Mouse (Mus musculus): ENCODE measurements around the gene Cd5.

The Cd5 gene

GRCm38 (mm10) chr19:10709360-10710087 lies 29.3 kb downstream of the Cd5 start:
- Histone ChIP-seq H3K27me3 (ENCODE audit: control insufficient read depth, insufficient read depth, low read length, poor library complexity, severe bottlenecking) (no peaks in the 10 kb centered on the region), H3K36me3 (ENCODE audit: control insufficient read depth, insufficient read depth, low read length, poor library complexity, severe bottlenecking) (no peaks in the 10 kb centered on the region; the same call in 1 of the 2 replicates)
- peak; percentile 84 for DNase-seq (ENCODE audit: low read depth, low spot score)

- no peaks in the 10 kb centered on the region for H3K27me3 ChIP-seq (ENCODE audit: control insufficient read depth, insufficient read depth, low read length, poor library complexity, severe bottlenecking)
- H3K36me3 ChIP-seq (ENCODE audit: control insufficient read depth, insufficient read depth, low read length, poor library complexity, severe bottlenecking): no peaks in the 10 kb centered on the region; the same call in 1 of the 2 replicates
- no peak for DNase-seq (ENCODE audit: low read depth, low spot score)
These were observed 29.9 kb downstream of the Cd5 start for GRCm38 (mm10) chr19:10708900-10709299.

DNA sequence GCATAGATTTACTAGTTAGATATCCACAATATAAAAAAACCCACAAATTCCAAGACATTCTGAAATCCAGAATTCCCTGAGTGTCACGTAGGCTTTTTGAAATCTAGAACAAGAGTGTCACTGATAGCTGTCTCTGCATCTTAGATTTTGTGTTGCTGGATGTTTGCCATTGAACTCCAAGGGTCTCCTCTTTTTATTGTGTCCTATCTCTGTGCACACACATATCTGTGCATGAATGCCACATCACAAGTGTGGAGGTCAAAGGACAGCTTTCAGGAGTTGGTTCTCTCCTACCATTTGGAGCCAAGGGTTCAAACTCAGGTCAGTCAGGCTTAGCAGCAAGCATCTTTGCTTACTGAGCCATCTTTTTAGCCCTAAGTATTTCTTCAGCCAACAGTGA lies 30.9 kb downstream of the Cd5 start:
- H3K36me3 ChIP-seq (ENCODE audit: control insufficient read depth, insufficient read depth, low read length, poor library complexity, severe bottlenecking): no peaks in the 10 kb centered on the region; the same call in 1 of the 2 replicates
- no peak for DNase-seq (ENCODE audit: low read depth, low spot score)
- no peaks in the 10 kb centered on the region for H3K27me3 ChIP-seq (ENCODE audit: control insufficient read depth, insufficient read depth, low read length, poor library complexity, severe bottlenecking)

GRCm38 (mm10) chr19:10707087-10707875 lies 31.5 kb downstream of the Cd5 start:
- no peak for DNase-seq (ENCODE audit: low read depth, low spot score)
- H3K27me3 ChIP-seq (ENCODE audit: control insufficient read depth, insufficient read depth, low read length, poor library complexity, severe bottlenecking): no peaks in the 10 kb centered on the region
- no peaks in the 10 kb centered on the region; the same call in 1 of the 2 replicates for H3K36me3 ChIP-seq (ENCODE audit: control insufficient read depth, insufficient read depth, low read length, poor library complexity, severe bottlenecking)

- DNase-seq (ENCODE audit: low read depth, low spot score): no peak
- H3K36me3 ChIP-seq (ENCODE audit: control insufficient read depth, insufficient read depth, low read length, poor library complexity, severe bottlenecking): no peaks in the 10 kb centered on the region
- no peaks in the 10 kb centered on the region for H3K27me3 ChIP-seq (ENCODE audit: control insufficient read depth, insufficient read depth, low read length, poor library complexity, severe bottlenecking)
These were observed 35.3 kb downstream of the Cd5 start for GRCm38 (mm10) chr19:10703470-10703869.

DNA sequence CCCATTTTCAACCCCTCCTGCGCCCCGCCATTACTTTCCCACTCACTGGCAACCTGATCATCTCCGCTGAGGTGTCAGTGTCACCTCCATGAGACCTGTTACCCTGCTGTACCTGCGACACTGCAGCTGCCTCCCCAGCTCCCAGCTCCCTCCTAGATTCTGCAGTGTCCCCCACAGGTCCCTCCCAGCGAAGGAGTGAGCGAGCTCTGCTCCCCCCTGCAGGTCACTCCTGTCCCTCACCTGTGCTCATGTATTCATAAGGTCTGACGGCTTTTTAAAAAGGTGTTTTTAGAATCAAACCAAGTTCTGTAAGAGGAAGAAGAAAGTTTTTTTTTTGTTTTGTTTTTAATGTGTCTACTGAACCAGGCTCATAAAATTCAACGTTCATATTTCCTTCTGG lies 36.7 kb downstream of the Cd5 start:
- no peak for DNase-seq (ENCODE audit: low read depth, low spot score)
- H3K27me3 ChIP-seq (ENCODE audit: control insufficient read depth, insufficient read depth, low read length, poor library complexity, severe bottlenecking): no peaks in the 10 kb centered on the region
- H3K36me3 ChIP-seq (ENCODE audit: control insufficient read depth, insufficient read depth, low read length, poor library complexity, severe bottlenecking): no peaks in the 10 kb centered on the region

GRCm38 (mm10) chr19:10701013-10701726 lies 37.6 kb downstream of the Cd5 start:
- no peaks in the 10 kb centered on the region for H3K36me3 ChIP-seq (ENCODE audit: control insufficient read depth, insufficient read depth, low read length, poor library complexity, severe bottlenecking)
- H3K27me3 ChIP-seq (ENCODE audit: control insufficient read depth, insufficient read depth, low read length, poor library complexity, severe bottlenecking): no peaks in the 10 kb centered on the region
- DNase-seq (ENCODE audit: low read depth, low spot score): no peak

DNA sequence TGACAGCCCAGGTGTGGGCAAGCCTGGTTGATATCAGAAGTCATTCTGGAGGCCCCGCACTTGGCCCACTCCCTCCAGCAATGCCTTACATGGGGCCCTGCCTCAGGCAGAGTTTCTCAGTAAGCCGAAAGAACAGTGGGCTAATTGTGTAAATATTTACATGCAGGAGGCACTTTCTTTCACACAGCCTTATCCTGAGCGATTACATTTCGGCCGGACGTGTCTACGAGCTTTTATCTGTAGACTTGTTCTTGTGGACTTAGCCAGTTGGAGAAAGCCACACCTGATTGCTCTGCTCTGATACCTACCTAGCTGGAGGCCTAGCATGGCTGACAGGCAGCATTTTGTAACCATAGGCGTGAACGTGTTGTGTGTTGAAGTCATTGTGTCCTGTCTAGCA lies 39.0 kb downstream of the Cd5 start:
- no peaks in the 10 kb centered on the region for H3K27me3 ChIP-seq (ENCODE audit: control insufficient read depth, insufficient read depth, low read length, poor library complexity, severe bottlenecking)

DNA sequence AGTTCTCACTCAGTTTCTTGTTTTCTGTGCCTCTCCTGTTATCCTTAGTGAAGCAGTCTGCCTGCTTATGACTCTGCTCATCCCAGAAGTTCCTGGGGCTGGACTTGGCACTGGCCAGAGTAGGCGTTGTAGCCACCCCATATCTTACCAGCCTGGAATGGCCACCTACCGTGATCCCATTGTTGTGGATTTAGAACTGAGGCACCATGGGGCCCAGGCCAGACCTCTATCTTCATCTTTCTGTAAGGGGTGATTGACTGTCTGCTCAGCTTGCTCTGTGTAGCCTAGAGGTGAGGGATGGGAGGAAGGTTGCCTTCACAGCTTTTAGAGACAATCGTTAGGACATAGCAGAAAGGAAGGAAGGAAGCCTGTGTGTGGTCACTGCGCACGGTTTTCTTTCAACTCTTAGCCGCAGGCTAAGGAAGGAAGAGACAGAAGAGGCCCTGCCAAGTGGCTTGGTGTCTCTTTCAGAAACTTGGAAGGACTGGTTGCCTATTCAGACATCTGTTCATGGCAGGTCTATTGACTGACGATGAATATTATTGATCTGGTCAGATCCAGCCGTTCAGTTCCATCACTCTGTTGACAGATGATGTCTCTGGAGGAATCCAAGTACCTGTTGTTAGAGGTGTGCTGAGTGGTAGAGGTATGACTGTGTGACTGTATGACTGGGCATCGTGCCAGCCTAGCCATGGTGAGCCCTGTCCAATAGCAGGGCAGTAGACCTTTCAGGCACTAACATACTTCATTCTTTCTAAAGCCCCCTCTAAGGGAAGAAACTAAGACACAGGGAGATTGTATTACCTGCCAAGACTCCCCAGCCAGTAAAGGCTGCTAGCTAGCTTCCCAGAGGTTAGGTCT lies 40.4 kb downstream of the Cd5 start:
- Histone ChIP-seq H3K36me3 (ENCODE audit: control insufficient read depth, insufficient read depth, low read length, poor library complexity, severe bottlenecking) (no peaks in the 10 kb centered on the region), H3K27me3 (ENCODE audit: control insufficient read depth, insufficient read depth, low read length, poor library complexity, severe bottlenecking) (no peaks in the 10 kb centered on the region)
- DNase-seq (ENCODE audit: low read depth, low spot score): no peak

More for the DNA sequence above, 39.0 kb downstream of the Cd5 start:
- DNase-seq (ENCODE audit: low read depth, low spot score): no peak
- H3K36me3 ChIP-seq (ENCODE audit: control insufficient read depth, insufficient read depth, low read length, poor library complexity, severe bottlenecking): no peaks in the 10 kb centered on the region

- Histone ChIP-seq H3K36me3 (ENCODE audit: control insufficient read depth, insufficient read depth, low read length, poor library complexity, severe bottlenecking) (no peaks in the 10 kb centered on the region), H3K27me3 (ENCODE audit: control insufficient read depth, insufficient read depth, low read length, poor library complexity, severe bottlenecking) (no peaks in the 10 kb centered on the region)
- no peak for DNase-seq (ENCODE audit: low read depth, low spot score)
These were observed 43.0 kb downstream of the Cd5 start for GRCm38 (mm10) chr19:10695801-10696200.

DNA sequence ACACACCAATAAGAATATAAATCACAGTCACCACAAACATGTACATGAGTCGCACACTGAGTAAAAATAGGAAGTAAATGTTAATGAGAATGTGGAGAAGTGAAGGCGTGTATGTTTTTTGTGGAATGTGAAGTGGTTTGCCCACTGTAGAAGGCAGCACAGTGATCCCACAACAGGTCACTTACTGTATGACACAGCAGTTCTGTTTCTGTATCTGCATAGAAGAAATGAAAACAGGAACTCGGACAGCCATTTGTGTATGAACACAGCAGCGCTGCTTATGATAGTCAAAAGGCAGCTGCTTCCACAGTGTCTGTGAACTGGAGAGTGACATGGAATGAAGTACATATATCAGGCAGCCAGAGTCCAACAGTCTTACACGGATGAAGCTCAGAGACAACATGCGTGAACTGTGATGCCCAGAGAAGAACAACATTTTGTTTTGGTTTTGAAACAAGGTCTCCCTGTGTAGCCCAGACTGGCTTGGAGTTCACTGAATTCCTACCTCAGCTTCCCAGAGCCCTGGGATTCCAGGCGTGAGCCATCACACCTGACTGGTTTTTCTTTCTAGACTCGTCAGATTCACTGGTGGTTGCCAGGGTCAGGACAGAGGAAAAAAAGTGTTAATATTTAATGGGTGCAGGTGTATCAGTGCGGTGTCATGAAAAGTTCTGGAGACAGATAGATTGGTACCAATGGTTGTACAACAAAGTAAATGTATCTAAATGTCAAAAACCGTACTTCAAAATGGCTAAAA lies 44.7 kb downstream of the Cd5 start:
- DNase-seq (ENCODE audit: low read depth, low spot score): peak; percentile 47
- Histone ChIP-seq H3K27me3 (ENCODE audit: control insufficient read depth, insufficient read depth, low read length, poor library complexity, severe bottlenecking) (no peaks in the 10 kb centered on the region), H3K36me3 (ENCODE audit: control insufficient read depth, insufficient read depth, low read length, poor library complexity, severe bottlenecking) (no peaks in the 10 kb centered on the region)

DNA sequence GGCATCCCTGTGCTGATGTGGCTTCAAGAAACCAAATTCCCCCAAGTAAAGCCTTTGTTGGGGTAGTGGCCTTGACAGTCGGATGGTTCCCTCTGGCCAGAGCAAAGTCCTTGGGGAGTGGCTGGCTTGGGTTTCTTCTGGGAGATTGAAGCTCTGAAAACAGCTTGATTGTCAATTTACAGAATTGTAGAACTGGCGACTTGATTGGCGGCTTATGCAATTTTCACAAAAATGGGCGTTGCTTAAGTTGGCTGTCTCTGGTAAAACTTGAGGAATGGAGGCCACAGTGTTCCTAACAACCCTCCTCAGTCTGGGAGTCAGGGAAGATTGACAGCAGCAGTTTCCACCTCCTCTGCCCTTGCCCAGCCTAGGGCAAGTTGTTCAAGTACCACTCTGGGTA lies 46.4 kb downstream of the Cd5 start:
- Histone ChIP-seq H3K36me3 (ENCODE audit: control insufficient read depth, insufficient read depth, low read length, poor library complexity, severe bottlenecking) (no peaks in the 10 kb centered on the region), H3K27me3 (ENCODE audit: control insufficient read depth, insufficient read depth, low read length, poor library complexity, severe bottlenecking) (no peaks in the 10 kb centered on the region)

GRCm38 (mm10) chr19:10691660-10692059 lies 47.1 kb downstream of the Cd5 start:
- Histone ChIP-seq H3K36me3 (ENCODE audit: control insufficient read depth, insufficient read depth, low read length, poor library complexity, severe bottlenecking) (no peaks in the 10 kb centered on the region), H3K27me3 (ENCODE audit: control insufficient read depth, insufficient read depth, low read length, poor library complexity, severe bottlenecking) (no peaks in the 10 kb centered on the region)
- no peak for DNase-seq (ENCODE audit: low read depth, low spot score)

More for the DNA sequence above, 46.4 kb downstream of the Cd5 start:
- no peak for DNase-seq (ENCODE audit: low read depth, low spot score)

DNA sequence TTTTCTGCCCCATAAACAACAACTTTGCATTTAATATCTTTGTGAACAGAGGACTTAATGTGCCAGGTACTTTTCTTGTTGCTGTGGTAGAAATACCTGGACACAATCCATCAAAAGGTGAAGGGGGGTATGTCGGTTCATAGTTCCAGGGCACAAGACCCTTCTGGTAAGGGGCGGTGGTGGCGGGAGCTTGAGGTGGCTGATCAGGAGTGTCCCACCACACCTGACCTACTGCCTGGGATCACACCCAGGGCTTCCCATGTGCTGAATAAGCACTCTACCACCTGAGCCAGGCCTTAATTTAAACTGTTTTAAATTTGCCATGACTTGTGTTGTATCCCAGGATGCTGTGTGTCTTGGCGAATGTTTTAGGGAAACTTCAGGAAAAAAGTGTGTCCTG lies 47.7 kb downstream of the Cd5 start:
- H3K36me3 ChIP-seq (ENCODE audit: control insufficient read depth, insufficient read depth, low read length, poor library complexity, severe bottlenecking): no peaks in the 10 kb centered on the region
- DNase-seq (ENCODE audit: low read depth, low spot score): no peak
- H3K27me3 ChIP-seq (ENCODE audit: control insufficient read depth, insufficient read depth, low read length, poor library complexity, severe bottlenecking): no peaks in the 10 kb centered on the region

All from splenic B cell, adult 2 months (primary cell).